Mouse (Mus musculus): ENCODE data around the gene Eps8l3.

- no peak for TF ChIP-seq CTCF (IDR thresholded peaks at IDR 0.05; ENCODE audit: extremely low read depth, insufficient read depth, insufficient read length, insufficient replicate concordance)
- no peak for TF ChIP-seq POLR2A (IDR thresholded peaks at IDR 0.05; ENCODE audit: low read depth, low read length)
Observed at GRCm38 (mm10) chr3:107835301-107835700, 41.7 kb upstream of the Eps8l3 start.

All from spleen, adult 2 months (tissue).